Mouse (Mus musculus) hematopoietic multipotent progenitor cell, adult 10-12 weeks (in vitro differentiated cells): ENCODE data around the gene Lyrm1. TPM values are rescaled to one million over a fixed set of nuclear protein-coding genes. Genes with fewer than 3 reads are reported as not detected.

ENCODE experiments used
- polyA plus RNA-seq: library from polyadenylated mRNA; stranded (reverse); fragments of >175 nt; gene quantifications from 2 replicates; pipeline ENCODE4 v1.2.3, GENCODE M21; 2012; ENCODE audit warnings: low replicate concordance

The Lyrm1 gene
- polyA plus RNA-seq, result 1.1 and 1.5 TPM in 2 replicates

GRCm38 (mm10) chr7:119895639-119896512 lies at the start of gene Lyrm1, which contains the start of gene Dcun1d3:
TSS of gene Lyrm1 (plus strand) at chr7:119895861.
TSS of gene Dcun1d3 (minus strand) at chr7:119896298.

Other genes with a start within 250 kb of the Lyrm1 start
- gene Acsm4, start 205.8 kb upstream of the Lyrm1 start, polyA plus RNA-seq, result not detected in 2 replicates
- gene Thumpd1, start 175.1 kb upstream of the Lyrm1 start, polyA plus RNA-seq, result 21.2 and 42.4 TPM in 2 replicates
- not detected in 2 replicates for gene Acsm3, start 134.9 kb upstream of the Lyrm1 start, polyA plus RNA-seq
- 2.1 and 5.1 TPM in 2 replicates for gene Rexo5, start 101.9 kb upstream of the Lyrm1 start, polyA plus RNA-seq
- 0.15 and 0.46 TPM in 2 replicates for gene Eri2, start 101.8 kb upstream of the Lyrm1 start, polyA plus RNA-seq
- 3.8 and 7.8 TPM in 2 replicates for gene Dcun1d3, start 437 bp downstream of the Lyrm1 start, polyA plus RNA-seq
- gene Dnah3, start 199.4 kb downstream of the Lyrm1 start, polyA plus RNA-seq, result not detected in 2 replicates
- 1.2 and 2.2 TPM in 2 replicates for gene Tmem159, start 206.5 kb downstream of the Lyrm1 start, polyA plus RNA-seq
- gene Zp2, start 249.4 kb downstream of the Lyrm1 start, polyA plus RNA-seq, result not detected in 2 replicates